Comparison of ENCODE assay signal across 8 mouse cellular contexts in the genomic region with DNA sequence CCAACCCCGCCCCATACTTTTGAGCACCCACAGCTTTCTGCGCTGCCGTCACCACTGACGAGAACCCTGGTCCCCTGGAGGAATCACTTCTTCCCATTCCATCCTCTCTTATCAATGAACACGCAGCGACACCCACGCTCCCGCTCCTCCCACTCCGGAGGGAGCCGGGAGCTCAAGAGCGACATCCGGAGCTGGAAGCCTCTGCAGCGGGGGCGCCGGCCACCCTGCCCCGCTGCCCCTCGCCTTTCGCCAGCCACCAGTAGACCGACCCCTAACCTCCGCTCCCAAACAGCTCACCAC. TPM values are rescaled to one million over a fixed set of nuclear protein-coding genes. Genes with fewer than 3 reads are reported as not detected.
DNase-seq lines count a peak whose midpoint lies in the region; ATAC-seq and TF ChIP-seq lines count a peak whose summit lies in the region.

No protein-coding gene starts in this region.

- ATAC-seq in forebrain, postnatal 0 days = peak; percentile 34
- no peak; the same call in 1 of the 2 replicates for ATAC-seq in midbrain, embryonic 16.5 days
- ATAC-seq in activated CD4-positive, CD25-positive, alpha-beta regulatory T cell, adult 4 months = no peak

- H3K27ac ChIP-seq in forebrain, postnatal 0 days (ENCODE audit: low read depth, low read length) = peak overlapping the region; percentile 86
- H3K27ac ChIP-seq in limb, embryonic 10.5 days = peak overlapping the region; percentile 89
- H3K27ac ChIP-seq in midbrain, embryonic 16.5 days (ENCODE audit: low read length) = peak overlapping the region; percentile 90

- 0% methylated on average over 20 of the region's 20 CpGs for WGBS in forebrain, postnatal 0 days
- under 1% methylated on average over 20 of the region's 20 CpGs for WGBS in limb, embryonic 10.5 days
- WGBS in midbrain, embryonic 16.5 days = under 1% methylated on average over 19 of the region's 20 CpGs

- peak overlapping the region; percentile 74 for H3K4me3 ChIP-seq in forebrain, postnatal 0 days (ENCODE audit: low read depth, low read length)
- peak overlapping the region; percentile 90 for H3K4me3 ChIP-seq in limb, embryonic 10.5 days
- peak overlapping the region; percentile 89 for H3K4me3 ChIP-seq in midbrain, embryonic 16.5 days (ENCODE audit: low read depth, low read length)

- peak; percentile 46 to 50 for DNase-seq in left cerebral cortex, adult 18-20 months (ENCODE audit: low spot score in 2 of 2)
- no peak for DNase-seq in left cerebral cortex, adult 9 months (ENCODE audit: low spot score in 2 of 2)
- peak; percentile 26 for DNase-seq in ZHBTc4 (ENCODE audit: low read depth, low spot score)
- DNase-seq in forebrain, postnatal 0 days = peak; percentile 73
- DNase-seq in limb, embryonic 10.5 days (ENCODE audit: low spot score) = no peak
- DNase-seq in thymus, postnatal 10 days (ENCODE audit: low spot score in 2 of 2) = no peak

- H3K9ac ChIP-seq in forebrain, postnatal 0 days = peak overlapping the region; percentile 88
- peak overlapping the region; percentile 92 for H3K9ac ChIP-seq in midbrain, embryonic 16.5 days (ENCODE audit: low read depth, low read length)

- H3K4me2 ChIP-seq in forebrain, postnatal 0 days (ENCODE audit: low read depth) = peak overlapping the region; percentile 68
- H3K4me2 ChIP-seq in midbrain, embryonic 16.5 days (ENCODE audit: low read length) = peak overlapping the region; percentile 81

- peaks cover 10% of the 10 kb centered on the region; the same call in 1 of the 2 replicates for H3K4me1 ChIP-seq in forebrain, postnatal 0 days (ENCODE audit: insufficient read depth)
- H3K4me1 ChIP-seq in limb, embryonic 10.5 days = peaks cover 42% of the 10 kb centered on the region
- peaks cover 11% of the 10 kb centered on the region; the same call in 1 of the 2 replicates for H3K4me1 ChIP-seq in midbrain, embryonic 16.5 days (ENCODE audit: control insufficient read depth, insufficient read depth, low read length)

- H3K36me3 ChIP-seq in forebrain, postnatal 0 days (ENCODE audit: insufficient read depth) = no peaks in the 10 kb centered on the region
- no peaks in the 10 kb centered on the region for H3K36me3 ChIP-seq in limb, embryonic 10.5 days
- H3K36me3 ChIP-seq in midbrain, embryonic 16.5 days (ENCODE audit: control insufficient read depth, insufficient read depth, low read length) = no peaks in the 10 kb centered on the region

- H3K27me3 ChIP-seq in forebrain, postnatal 0 days (ENCODE audit: insufficient read depth, low read length) = no peaks in the 10 kb centered on the region; the same call in 1 of the 2 replicates
- H3K27me3 ChIP-seq in limb, embryonic 10.5 days (ENCODE audit: low read depth, poor library complexity, severe bottlenecking) = peaks cover 35% of the 10 kb centered on the region
- no peaks in the 10 kb centered on the region for H3K27me3 ChIP-seq in midbrain, embryonic 16.5 days (ENCODE audit: control insufficient read depth, insufficient read depth, low read depth, low read length)

- no peak for TF ChIP-seq CTCF in forebrain, postnatal 0 days (IDR thresholded peaks at IDR 0.05; ENCODE audit: low read depth)

- H3K9me3 ChIP-seq in forebrain, postnatal 0 days (ENCODE audit: low read length) = no peaks in the 10 kb centered on the region
- no peaks in the 10 kb centered on the region for H3K9me3 ChIP-seq in limb, embryonic 10.5 days (replicated peaks)
- H3K9me3 ChIP-seq in midbrain, embryonic 16.5 days (replicated peaks; ENCODE audit: control insufficient read depth, low read length, poor library complexity, severe bottlenecking) = no peaks in the 10 kb centered on the region

RNA-seq across cellular contexts. Expression of a gene that starts 4.8 kb away (rescaled TPM):
- 10 to 100 TPM; 24.7 to 26.0 TPM for total RNA-seq in left cerebral cortex, adult 18-20 months (2021)
- total RNA-seq in forebrain, postnatal 0 days (2014; rRNA removed) = 17.8 and 23.8 TPM in 2 replicates
- polyA plus RNA-seq in forebrain, postnatal 0 days (2015; fragmentation: Nextera tagmentation; extraction: Ambion mirVana) = 17.1 and 25.4 TPM in 2 replicates
- 6.9 and 7.8 TPM in 2 replicates for polyA plus RNA-seq in limb, embryonic 10.5 days (2016; fragmentation: Nextera tagmentation; extraction: Ambion mirVana)
- polyA plus RNA-seq in midbrain, embryonic 16.5 days (2015; fragmentation: Nextera tagmentation; extraction: Ambion mirVana) = 23.2 and 24.2 TPM in 2 replicates
- polyA plus RNA-seq in activated CD4-positive, CD25-positive, alpha-beta regulatory T cell, adult 4 months (2017; shearing (Covaris generic)) = 10 to 100 TPM; 18.3 to 25.0 TPM

Comparison
In these comparisons a context has a peak if more than half of its experiments do, and no peak if none do; other contexts are left out.
1. DNase-seq: peak in left cerebral cortex, adult 18-20 months (2 of 2), ZHBTc4 (single experiment) and forebrain, postnatal 0 days (single experiment); none in left cerebral cortex, adult 9 months (0 of 2), limb, embryonic 10.5 days (single experiment) and thymus, postnatal 10 days (0 of 2).
2. Peak in every context shown above with its lines, with median percentiles within 50 percentile points of each other: H3K27ac ChIP-seq and H3K4me3 ChIP-seq.